Mouse (Mus musculus): ENCODE measurements around the gene Il12a. TPM values are rescaled to one million over a fixed set of nuclear protein-coding genes. Genes with fewer than 3 reads are reported as not detected.
"Not testable (repeated sequence)": the region's sequence is repeated elsewhere in the genome, so short reads cannot be mapped to it uniquely, and the experiment has no call there.

Il12a gene
- total RNA-seq, 1 experiment from 2014 or later, result 26.9 TPM

DNA sequence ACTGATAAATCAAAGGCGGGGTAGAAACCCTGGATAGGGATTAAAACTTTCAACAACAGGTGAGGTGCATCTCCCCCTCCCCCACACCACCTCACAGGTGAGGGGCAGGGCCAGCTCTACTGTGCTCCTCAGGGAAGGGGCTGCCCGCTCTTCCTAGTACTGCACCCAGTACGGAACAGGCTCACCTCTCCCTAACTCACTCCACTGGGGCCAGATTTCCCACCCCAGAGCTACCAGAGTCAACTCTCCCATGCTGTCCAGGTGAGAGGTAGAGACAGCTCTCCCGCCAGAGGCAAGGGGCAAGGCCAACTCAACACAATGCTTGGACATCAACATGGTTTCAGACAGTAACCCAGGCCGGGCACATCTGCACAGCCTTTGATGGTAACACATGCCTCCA is 21.1 kb downstream of the Il12a start:
- no peak for ATAC-seq (ENCODE audit: extremely low read depth, insufficient number of reproducible peaks, low FRiP score, poor library complexity, severe bottlenecking)

GRCm38 (mm10) chr3:68713550-68713949 is 23.1 kb downstream of the Il12a start:
- ATAC-seq (ENCODE audit: extremely low read depth, insufficient number of reproducible peaks, low FRiP score, poor library complexity, severe bottlenecking), result peak; percentile 51; the same call in 1 of the 2 replicates

DNA sequence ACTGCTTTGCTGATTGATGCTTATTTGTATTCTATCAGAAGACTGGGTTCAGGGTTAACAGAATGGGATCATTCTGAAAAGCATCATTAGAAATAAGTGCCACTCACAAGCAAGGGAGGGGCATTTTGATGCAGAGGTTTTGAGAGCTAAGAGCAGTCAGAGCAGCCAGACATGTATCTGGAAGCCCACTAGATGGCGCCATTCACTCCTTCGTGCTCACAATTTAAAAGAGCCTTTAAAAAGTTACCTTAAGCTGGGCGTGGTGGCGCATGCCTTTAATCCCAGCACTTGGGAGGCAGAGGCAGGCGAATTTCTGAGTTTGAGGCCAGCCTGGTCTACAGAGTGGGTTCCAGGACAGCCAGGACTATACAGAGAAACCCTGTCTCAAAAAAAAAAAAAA is 26.9 kb downstream of the Il12a start:
- peak; percentile 66 for ATAC-seq (ENCODE audit: extremely low read depth, insufficient number of reproducible peaks, low FRiP score, poor library complexity, severe bottlenecking)

DNA sequence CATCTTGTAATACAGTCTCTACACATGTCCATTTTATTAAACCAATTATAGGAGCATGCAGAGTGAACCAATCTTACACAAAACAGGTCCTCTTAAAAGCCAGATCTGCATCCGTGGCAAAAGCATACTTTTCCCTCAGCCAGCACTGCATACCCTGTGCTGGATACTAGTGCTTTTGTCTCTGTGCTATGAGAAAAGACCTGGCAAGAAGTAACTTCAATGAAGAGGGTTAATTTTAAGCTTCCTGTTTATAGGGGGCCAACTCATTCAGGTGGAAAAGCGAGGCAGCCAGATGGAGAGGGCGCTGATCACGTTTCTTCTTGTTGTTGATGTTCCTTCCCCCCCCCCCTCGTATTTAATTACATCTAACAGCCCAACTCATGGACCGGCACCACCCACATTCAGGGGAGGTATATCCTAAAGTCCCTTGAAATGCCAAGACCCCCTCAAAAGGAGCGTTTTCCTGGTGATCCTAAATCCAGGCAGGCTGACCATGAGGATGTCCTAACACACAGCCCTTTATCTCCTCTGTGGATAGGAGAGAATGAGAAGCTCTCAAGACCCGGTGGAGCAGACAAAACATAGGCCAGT is 28.9 kb downstream of the Il12a start:
- ATAC-seq (ENCODE audit: extremely low read depth, insufficient number of reproducible peaks, low FRiP score, poor library complexity, severe bottlenecking), result no peak

- ATAC-seq (ENCODE audit: extremely low read depth, insufficient number of reproducible peaks, low FRiP score, poor library complexity, severe bottlenecking), result peak; percentile 50; the same call in 1 of the 2 replicates
These were observed 29.8 kb downstream of the Il12a start for GRCm38 (mm10) chr3:68720258-68720657.

GRCm38 (mm10) chr3:68741955-68742354 is 51.5 kb downstream of the Il12a start:
- no peak for ATAC-seq (ENCODE audit: extremely low read depth, insufficient number of reproducible peaks, low FRiP score, poor library complexity, severe bottlenecking)

GRCm38 (mm10) chr3:68742718-68743471 is 52.5 kb downstream of the Il12a start:
- no peak for ATAC-seq (ENCODE audit: extremely low read depth, insufficient number of reproducible peaks, low FRiP score, poor library complexity, severe bottlenecking)

- no peak for ATAC-seq (ENCODE audit: extremely low read depth, insufficient number of reproducible peaks, low FRiP score, poor library complexity, severe bottlenecking)
These were observed 53.0 kb downstream of the Il12a start for GRCm38 (mm10) chr3:68743472-68743732.

DNA sequence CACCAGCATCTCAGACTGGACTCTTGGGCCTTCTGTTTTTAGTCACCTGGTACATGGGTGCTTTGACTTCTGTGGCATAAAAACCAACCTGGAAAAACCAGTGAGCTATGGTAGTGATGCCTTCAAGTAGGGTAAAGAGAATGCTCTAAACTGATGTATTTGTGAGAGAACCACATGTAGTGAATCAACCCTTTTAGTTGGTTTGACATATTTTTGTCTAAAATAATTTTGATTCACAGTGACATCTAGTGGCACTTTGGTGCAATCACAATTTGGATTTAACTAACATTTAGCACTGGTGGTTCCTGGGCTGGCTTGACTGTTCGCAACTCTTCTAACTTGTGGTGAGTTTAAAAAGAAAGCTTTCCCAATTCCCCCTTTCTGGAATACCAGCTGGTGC is 53.7 kb downstream of the Il12a start:
- 0 out of 2 replicates have a peak, but pooled peaks have one; percentile 33 for ATAC-seq (ENCODE audit: extremely low read depth, insufficient number of reproducible peaks, low FRiP score, poor library complexity, severe bottlenecking)

DNA sequence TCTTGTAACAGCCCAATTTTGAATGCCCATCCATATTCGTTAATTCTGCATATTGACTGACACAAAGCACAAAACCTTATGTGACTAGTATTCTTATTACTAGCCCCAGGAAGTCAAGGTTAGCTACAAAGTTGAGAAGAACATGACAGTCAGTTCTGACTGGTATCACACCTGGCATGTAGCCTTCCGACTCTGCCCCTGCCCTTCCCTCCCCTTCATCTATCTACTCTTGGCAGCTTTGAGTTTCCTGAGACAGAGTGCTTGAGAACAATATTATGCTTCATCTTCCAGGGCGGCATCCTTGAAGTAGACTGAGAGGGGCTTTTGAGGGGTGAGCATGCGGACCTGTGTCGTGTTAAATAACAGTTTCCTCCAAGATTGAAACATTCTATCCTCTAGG is 54.6 kb downstream of the Il12a start:
- ATAC-seq (ENCODE audit: extremely low read depth, insufficient number of reproducible peaks, low FRiP score, poor library complexity, severe bottlenecking), result no peak

DNA sequence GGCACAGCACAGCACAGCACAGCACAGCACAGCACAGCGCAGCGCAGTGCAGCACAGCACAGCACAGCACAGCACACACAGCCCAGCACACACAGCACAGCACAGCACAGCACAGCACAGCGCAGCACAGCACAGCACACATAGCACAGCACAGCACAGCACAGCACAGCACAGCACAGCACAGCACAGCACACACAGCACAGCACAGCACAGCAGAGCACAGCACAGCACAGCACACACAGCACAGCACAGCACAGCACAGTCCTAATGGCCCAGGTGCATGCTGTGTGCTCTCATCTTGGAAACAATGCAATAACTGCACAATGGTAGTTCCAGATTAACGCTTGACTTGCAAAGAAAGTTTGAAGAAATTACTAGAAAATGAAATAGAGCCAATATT is 55.8 kb downstream of the Il12a start:
- ATAC-seq (ENCODE audit: extremely low read depth, insufficient number of reproducible peaks, low FRiP score, poor library complexity, severe bottlenecking), result not testable (repeated sequence)

Other genes starting within 250 kb of the Il12a start
- 0.25 and 0.47 TPM in 2 replicates for gene 1110032F04Rik, start 178.9 kb downstream of the Il12a start, total RNA-seq (2017)

Data from neutrophil, adult 5-6 weeks (primary cell).